Mouse (Mus musculus): ENCODE measurements around the gene Btbd9.

DNA sequence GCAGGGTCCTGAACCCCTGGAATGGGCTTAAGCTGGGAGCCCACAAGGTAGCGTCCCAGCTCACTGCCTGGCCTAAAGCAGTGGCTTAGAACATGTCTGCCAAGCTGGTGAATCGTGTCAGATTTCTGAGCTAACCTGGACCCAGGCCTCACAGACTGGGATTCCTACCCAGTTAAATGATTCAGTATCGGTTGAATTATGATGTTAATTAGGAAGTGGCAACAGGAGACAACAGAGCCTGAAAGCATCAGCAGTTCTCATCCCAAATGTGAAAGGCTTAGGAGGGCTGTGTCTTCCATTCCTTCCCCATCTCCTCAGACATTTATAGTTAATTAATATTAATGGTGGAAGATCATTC is 314.3 kb downstream of the Btbd9 start:
- TF ChIP-seq CTCF (IDR thresholded peaks at IDR 0.05; ENCODE audit: low read depth) (no peak), EP300 (IDR thresholded peaks at IDR 0.05; ENCODE audit: low read depth) (no peak)

Measured in heart, postnatal 0 days (tissue).